Mouse (Mus musculus): ENCODE measurements around the gene Adamts9. TPM values are rescaled to one million over a fixed set of nuclear protein-coding genes. Genes with fewer than 3 reads are reported as not detected.

The Adamts9 gene
- total RNA-seq (2021) = 1 to 10 TPM; 8.7 to 8.9 TPM
- long read RNA-seq, experiment 1, partial matches to known transcripts = 2 of 3 reads
- long read RNA-seq, experiment 1, other reads (novel, unspliced or antisense) = 1 of 3 reads
- long read RNA-seq, experiment 2, partial matches to known transcripts = 1 of 6 reads
- long read RNA-seq, experiment 2, other reads (novel, unspliced or antisense) = 5 of 6 reads

GRCm38 (mm10) chr6:92943057-92943781 is at the start of gene Adamts9:
Gene Adamts9 (minus strand): TSS chr6:92943492.
- peak; percentile 42 to 56 for DNase-seq (ENCODE audit: low spot score in 2 of 2)
- H3K27ac ChIP-seq = peak within 1 kb of the TSS; percentile 89
- H3K4me3 ChIP-seq = peak within 1 kb of the TSS; percentile 78
- TF ChIP-seq CTCF (conservative IDR thresholded peaks at IDR 0.05) = peak; percentile 15; the same call in 1 of the 2 replicates

GRCm38 (mm10) chr6:92991616-92992015 is 48.3 kb upstream of the Adamts9 start:
- DNase-seq (ENCODE audit: low spot score in 2 of 2) = no peak
- no peak for TF ChIP-seq CTCF (conservative IDR thresholded peaks at IDR 0.05)
- Histone ChIP-seq H3K4me3 (no peak overlapping the region), H3K27ac (no peak overlapping the region)

- Histone ChIP-seq H3K27ac (no peak overlapping the region), H3K4me3 (no peak overlapping the region)
- DNase-seq (ENCODE audit: low spot score in 2 of 2) = no peak
- no peak for TF ChIP-seq CTCF (conservative IDR thresholded peaks at IDR 0.05)
Measured at GRCm38 (mm10) chr6:92988620-92988998, 45.3 kb upstream of the Adamts9 start.

- H3K4me3 ChIP-seq = no peak overlapping the region
- DNase-seq (ENCODE audit: low spot score in 2 of 2) = no peak
- H3K27ac ChIP-seq = no peak overlapping the region
- TF ChIP-seq CTCF (conservative IDR thresholded peaks at IDR 0.05) = no peak
Measured at GRCm38 (mm10) chr6:92987846-92988619, 44.7 kb upstream of the Adamts9 start.

GRCm38 (mm10) chr6:92987366-92987765 is 44.1 kb upstream of the Adamts9 start:
- no peak for DNase-seq (ENCODE audit: low spot score in 2 of 2)
- TF ChIP-seq CTCF (conservative IDR thresholded peaks at IDR 0.05) = no peak
- H3K27ac ChIP-seq = no peak overlapping the region
- H3K4me3 ChIP-seq = no peak overlapping the region

- H3K27ac ChIP-seq = no peak overlapping the region
- no peak for TF ChIP-seq CTCF (conservative IDR thresholded peaks at IDR 0.05)
- DNase-seq (ENCODE audit: low spot score in 2 of 2) = no peak
- no peak overlapping the region for H3K4me3 ChIP-seq
Measured at GRCm38 (mm10) chr6:92983421-92983820, 40.1 kb upstream of the Adamts9 start.

GRCm38 (mm10) chr6:92981451-92982186 is 38.3 kb upstream of the Adamts9 start:
- H3K27ac ChIP-seq = no peak overlapping the region
- H3K4me3 ChIP-seq = no peak overlapping the region
- no peak for TF ChIP-seq CTCF (conservative IDR thresholded peaks at IDR 0.05)
- no peak for DNase-seq (ENCODE audit: low spot score in 2 of 2)

- DNase-seq (ENCODE audit: low spot score in 2 of 2) = no peak
- TF ChIP-seq CTCF (conservative IDR thresholded peaks at IDR 0.05) = no peak
- Histone ChIP-seq H3K27ac (no peak overlapping the region), H3K4me3 (no peak overlapping the region)
Measured at GRCm38 (mm10) chr6:92973340-92973739, 30.0 kb upstream of the Adamts9 start.

- no peak overlapping the region; the same call in 1 of the 2 replicates for H3K27ac ChIP-seq
- TF ChIP-seq CTCF (conservative IDR thresholded peaks at IDR 0.05) = no peak
Measured at GRCm38 (mm10) chr6:92968718-92969117, 25.4 kb upstream of the Adamts9 start.

GRCm38 (mm10) chr6:92968216-92968615 is 24.9 kb upstream of the Adamts9 start:
- DNase-seq (ENCODE audit: low spot score in 2 of 2) = no peak
- no peak overlapping the region for H3K4me3 ChIP-seq
- TF ChIP-seq CTCF (conservative IDR thresholded peaks at IDR 0.05) = no peak
- H3K27ac ChIP-seq = no peak overlapping the region

More at GRCm38 (mm10) chr6:92968718-92969117, 25.4 kb upstream of the Adamts9 start:
- H3K4me3 ChIP-seq = no peak overlapping the region
- no peak for DNase-seq (ENCODE audit: low spot score in 2 of 2)

GRCm38 (mm10) chr6:92962966-92963365 is 19.7 kb upstream of the Adamts9 start:
- H3K27ac ChIP-seq = no peak overlapping the region
- TF ChIP-seq CTCF (conservative IDR thresholded peaks at IDR 0.05) = no peak
- H3K4me3 ChIP-seq = no peak overlapping the region
- no peak for DNase-seq (ENCODE audit: low spot score in 2 of 2)

GRCm38 (mm10) chr6:92960997-92961396 is 17.7 kb upstream of the Adamts9 start:
- DNase-seq (ENCODE audit: low spot score in 2 of 2) = no peak
- no peak overlapping the region for H3K4me3 ChIP-seq
- no peak overlapping the region for H3K27ac ChIP-seq
- no peak for TF ChIP-seq CTCF (conservative IDR thresholded peaks at IDR 0.05)

- Histone ChIP-seq H3K4me3 (no peak overlapping the region), H3K27ac (no peak overlapping the region)
- DNase-seq (ENCODE audit: low spot score in 2 of 2) = no peak
- TF ChIP-seq CTCF (conservative IDR thresholded peaks at IDR 0.05) = no peak
Measured at GRCm38 (mm10) chr6:92959416-92959815, 16.1 kb upstream of the Adamts9 start.
